Mouse (Mus musculus) embryonic fibroblast, embryonic 13.5 days (primary cell): Measurements from ENCODE around the gene C2cd4c.

Experiments used
- CTCF ChIP-seq: IDR thresholded peaks from 2 replicates; pipeline ENCODE4 v1.5.1; 2011; ENCODE audit warnings: mild to moderate bottlenecking, control low read depth, low read length, moderate library complexity, borderline replicate concordance; ENCODE audit not compliant: insufficient read depth
- POLR2A ChIP-seq: IDR thresholded peaks from 2 replicates; pipeline ENCODE4 v1.6.1; 2011; ENCODE audit warnings: low read depth, mild to moderate bottlenecking, control low read depth, low read length, moderate library complexity

DNA sequence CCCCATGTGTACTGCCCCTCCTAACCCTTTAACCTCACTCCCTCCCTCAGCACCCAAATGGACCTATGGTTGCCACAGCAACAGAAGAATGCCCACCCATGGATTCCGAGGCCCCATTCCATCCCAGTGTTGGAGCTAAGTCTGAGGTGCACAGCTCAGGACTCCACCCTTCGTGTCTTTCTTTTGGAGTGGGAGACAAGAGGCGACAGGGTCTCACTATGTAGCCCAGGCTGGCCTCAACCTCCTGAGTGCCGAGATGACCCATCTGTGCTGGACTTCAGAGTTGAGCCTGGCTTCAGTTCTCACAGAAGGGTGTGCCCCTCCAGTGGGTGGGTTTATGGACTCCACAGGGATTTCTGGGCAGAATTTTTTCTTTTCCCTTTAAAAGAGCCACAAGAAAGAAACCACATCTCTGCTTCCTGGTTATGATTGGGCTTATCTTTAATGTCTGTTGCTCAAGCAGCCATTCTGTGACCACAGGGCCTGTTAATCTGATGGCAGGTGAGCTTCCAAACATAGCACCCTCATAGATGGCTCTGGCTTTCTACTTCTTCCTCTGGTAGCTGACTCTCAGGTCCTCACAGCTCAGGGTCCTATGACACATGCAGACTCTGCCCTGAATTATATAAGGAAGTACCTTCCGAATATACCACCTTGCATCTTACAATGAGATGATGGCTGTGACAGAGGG lies 26.6 kb downstream of the C2cd4c start, which contains the start of gene Theg:
- TF ChIP-seq CTCF (no peak), POLR2A (no peak)
